Mouse (Mus musculus): ENCODE measurements at regions not wholly inside any gene's neighbourhood (a gene's known extent, or its start where the extent isn't known, plus 50 kb on each side); places are given as distances from the start of the nearest gene placed in this dataset.

DNA sequence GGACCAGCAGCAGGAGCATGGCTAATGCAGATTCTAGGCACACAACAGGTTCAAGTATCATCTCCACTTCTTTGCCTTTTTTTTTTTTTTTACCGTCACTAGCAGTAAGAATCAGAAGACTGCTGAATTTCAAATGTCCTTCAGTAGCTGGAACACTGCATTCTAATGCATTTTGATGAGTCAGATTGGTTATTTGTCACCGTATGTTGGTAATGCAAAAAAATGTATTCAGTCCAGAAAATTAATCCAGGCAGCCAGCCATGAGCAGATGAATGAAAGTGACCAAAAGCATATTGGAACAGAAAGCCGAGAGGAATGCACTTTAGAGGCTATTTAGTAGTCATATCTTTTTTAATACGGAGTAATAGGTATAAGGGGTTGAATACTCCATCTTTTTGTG is 322.4 kb upstream of the Pard3b start:
- no peak overlapping the region for H3K4me2 ChIP-seq (replicated peaks)
- ATAC-seq = no peak
- H3K4me3 ChIP-seq (replicated peaks) = no peak overlapping the region
- no peaks in the 10 kb centered on the region for H3K36me3 ChIP-seq
- H3K9ac ChIP-seq (replicated peaks) = no peak overlapping the region
- H3K27ac ChIP-seq = no peak overlapping the region
- no peaks in the 10 kb centered on the region for H3K4me1 ChIP-seq (replicated peaks)
- WGBS = 69% methylated on average over 4 of the region's 4 CpGs
- H3K9me3 ChIP-seq = no peaks in the 10 kb centered on the region
- H3K27me3 ChIP-seq = no peaks in the 10 kb centered on the region

DNA sequence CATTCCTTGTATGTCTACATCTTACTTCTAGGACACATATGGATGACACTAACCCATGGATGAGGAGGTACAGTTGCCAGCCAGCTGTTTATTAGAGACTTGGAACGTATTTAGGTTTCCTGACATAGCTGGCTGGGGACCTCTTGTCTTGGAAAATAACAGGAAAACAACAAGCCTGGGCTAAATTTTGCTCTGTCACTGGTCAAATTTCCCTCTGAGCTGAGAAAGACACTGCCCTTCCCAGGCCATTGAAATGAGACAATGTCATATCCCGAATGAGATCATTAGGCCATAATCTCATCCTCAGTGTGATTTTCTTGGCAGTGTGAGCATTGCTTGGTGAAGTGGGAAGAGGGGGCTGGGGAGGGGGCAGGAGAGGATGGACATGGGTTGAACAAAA is 321.9 kb upstream of the Pard3b start:
- Histone ChIP-seq H3K4me2 (replicated peaks) (no peak overlapping the region), H3K4me1 (replicated peaks) (no peaks in the 10 kb centered on the region), H3K9ac (replicated peaks) (no peak overlapping the region), H3K27ac (no peak overlapping the region), H3K9me3 (no peaks in the 10 kb centered on the region), H3K36me3 (no peaks in the 10 kb centered on the region), H3K27me3 (no peaks in the 10 kb centered on the region), H3K4me3 (replicated peaks) (no peak overlapping the region)
- ATAC-seq = no peak
- 75% methylated on average over 2 of the region's 2 CpGs for WGBS

GRCm38 (mm10) chr1:61318042-61318441 is 320.6 kb upstream of the Pard3b start:
- Histone ChIP-seq H3K27ac (no peak overlapping the region), H3K4me3 (replicated peaks) (no peak overlapping the region), H3K4me2 (replicated peaks) (no peak overlapping the region), H3K4me1 (replicated peaks) (no peaks in the 10 kb centered on the region), H3K9ac (replicated peaks) (no peak overlapping the region), H3K36me3 (no peaks in the 10 kb centered on the region), H3K27me3 (no peaks in the 10 kb centered on the region), H3K9me3 (no peaks in the 10 kb centered on the region)
- no peak for ATAC-seq
- WGBS = 89% methylated on average over 1 of the region's 1 CpGs

GRCm38 (mm10) chr1:61321513-61322145 is 317.0 kb upstream of the Pard3b start:
- no peak for ATAC-seq
- no peak overlapping the region for H3K4me3 ChIP-seq (replicated peaks)
- no peak overlapping the region for H3K9ac ChIP-seq (replicated peaks)
- H3K4me1 ChIP-seq (replicated peaks) = no peaks in the 10 kb centered on the region
- H3K36me3 ChIP-seq = no peaks in the 10 kb centered on the region
- 86% methylated on average over 6 of the region's 6 CpGs for WGBS
- H3K9me3 ChIP-seq = no peaks in the 10 kb centered on the region
- no peak overlapping the region for H3K27ac ChIP-seq
- no peaks in the 10 kb centered on the region for H3K27me3 ChIP-seq
- H3K4me2 ChIP-seq (replicated peaks) = no peak overlapping the region

- Histone ChIP-seq H3K27me3 (no peaks in the 10 kb centered on the region), H3K4me1 (replicated peaks) (no peaks in the 10 kb centered on the region), H3K4me3 (replicated peaks) (no peak overlapping the region), H3K9ac (replicated peaks) (no peak overlapping the region), H3K4me2 (replicated peaks) (no peak overlapping the region), H3K9me3 (no peaks in the 10 kb centered on the region), H3K36me3 (no peaks in the 10 kb centered on the region), H3K27ac (no peak overlapping the region)
- WGBS = 79% methylated on average over 2 of the region's 2 CpGs
- ATAC-seq = no peak
Measured at GRCm38 (mm10) chr1:61331456-61331855, 307.2 kb upstream of the Pard3b start.

- Histone ChIP-seq H3K27ac (no peak overlapping the region), H3K9me3 (no peaks in the 10 kb centered on the region), H3K4me3 (replicated peaks) (no peak overlapping the region), H3K36me3 (no peaks in the 10 kb centered on the region), H3K4me1 (replicated peaks) (no peaks in the 10 kb centered on the region), H3K9ac (replicated peaks) (no peak overlapping the region), H3K4me2 (replicated peaks) (no peak overlapping the region), H3K27me3 (no peaks in the 10 kb centered on the region)
- 13% methylated on average over 3 of the region's 3 CpGs for WGBS
- no peak for ATAC-seq
Measured at GRCm38 (mm10) chr1:61331906-61332305, 306.7 kb upstream of the Pard3b start.

GRCm38 (mm10) chr1:61336367-61336766 is 302.3 kb upstream of the Pard3b start:
- ATAC-seq = no peak
- Histone ChIP-seq H3K27me3 (no peaks in the 10 kb centered on the region), H3K27ac (no peak overlapping the region), H3K4me1 (replicated peaks) (no peaks in the 10 kb centered on the region), H3K9me3 (no peaks in the 10 kb centered on the region), H3K36me3 (no peaks in the 10 kb centered on the region), H3K4me3 (replicated peaks) (no peak overlapping the region), H3K4me2 (replicated peaks) (no peak overlapping the region), H3K9ac (replicated peaks) (no peak overlapping the region)
- 88% methylated on average over 2 of the region's 2 CpGs for WGBS

GRCm38 (mm10) chr1:61352921-61353320 is 285.7 kb upstream of the Pard3b start:
- no peaks in the 10 kb centered on the region for H3K27me3 ChIP-seq

GRCm38 (mm10) chr1:61353481-61353880 is 285.1 kb upstream of the Pard3b start:
- peaks cover 8% of the 10 kb centered on the region for H3K4me1 ChIP-seq (replicated peaks)
- 17% methylated on average over 3 of the region's 3 CpGs for WGBS
- no peaks in the 10 kb centered on the region for H3K27me3 ChIP-seq
- no peak overlapping the region for H3K9ac ChIP-seq (replicated peaks)
- H3K36me3 ChIP-seq = no peaks in the 10 kb centered on the region
- no peak overlapping the region for H3K4me3 ChIP-seq (replicated peaks)
- ATAC-seq = no peak
- H3K9me3 ChIP-seq = no peaks in the 10 kb centered on the region
- H3K27ac ChIP-seq = no peak overlapping the region
- H3K4me2 ChIP-seq (replicated peaks) = no peak overlapping the region

More at GRCm38 (mm10) chr1:61352921-61353320, 285.7 kb upstream of the Pard3b start:
- no peaks in the 10 kb centered on the region for H3K9me3 ChIP-seq
- no peak for ATAC-seq
- no peak overlapping the region for H3K9ac ChIP-seq (replicated peaks)
- H3K4me2 ChIP-seq (replicated peaks) = no peak overlapping the region
- 72% methylated on average over 1 of the region's 1 CpGs for WGBS
- H3K4me1 ChIP-seq (replicated peaks) = peaks cover 8% of the 10 kb centered on the region
- no peak overlapping the region for H3K27ac ChIP-seq
- H3K4me3 ChIP-seq (replicated peaks) = no peak overlapping the region
- no peaks in the 10 kb centered on the region for H3K36me3 ChIP-seq

DNA sequence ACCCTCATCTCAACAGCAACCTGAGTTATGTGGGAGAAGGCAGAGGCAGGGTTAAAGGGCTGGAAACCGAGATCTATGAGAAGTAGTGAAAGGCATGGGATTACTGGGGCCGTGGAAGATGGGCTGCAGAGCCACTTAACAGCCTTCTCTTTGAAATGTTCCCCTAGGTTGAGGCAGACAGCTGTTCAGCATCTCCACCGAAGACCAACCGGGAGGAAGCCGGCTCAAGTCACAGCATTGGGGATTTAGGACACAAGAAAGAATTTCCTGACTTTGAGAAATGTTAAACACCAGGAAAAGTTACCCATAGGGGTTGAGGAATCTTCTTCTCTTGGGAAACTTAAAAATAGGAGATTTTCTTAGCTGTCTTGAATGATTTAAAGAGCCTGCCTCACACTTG is 283.4 kb upstream of the Pard3b start:
- H3K36me3 ChIP-seq = no peaks in the 10 kb centered on the region
- H3K9me3 ChIP-seq = no peaks in the 10 kb centered on the region
- H3K9ac ChIP-seq (replicated peaks) = no peak overlapping the region
- H3K4me1 ChIP-seq (replicated peaks) = peaks cover 13% of the 10 kb centered on the region
- WGBS = 64% methylated on average over 5 of the region's 5 CpGs
- H3K27ac ChIP-seq = no peak overlapping the region
- no peak for ATAC-seq
- H3K4me2 ChIP-seq (replicated peaks) = no peak overlapping the region
- no peaks in the 10 kb centered on the region for H3K27me3 ChIP-seq
- no peak overlapping the region for H3K4me3 ChIP-seq (replicated peaks)

DNA sequence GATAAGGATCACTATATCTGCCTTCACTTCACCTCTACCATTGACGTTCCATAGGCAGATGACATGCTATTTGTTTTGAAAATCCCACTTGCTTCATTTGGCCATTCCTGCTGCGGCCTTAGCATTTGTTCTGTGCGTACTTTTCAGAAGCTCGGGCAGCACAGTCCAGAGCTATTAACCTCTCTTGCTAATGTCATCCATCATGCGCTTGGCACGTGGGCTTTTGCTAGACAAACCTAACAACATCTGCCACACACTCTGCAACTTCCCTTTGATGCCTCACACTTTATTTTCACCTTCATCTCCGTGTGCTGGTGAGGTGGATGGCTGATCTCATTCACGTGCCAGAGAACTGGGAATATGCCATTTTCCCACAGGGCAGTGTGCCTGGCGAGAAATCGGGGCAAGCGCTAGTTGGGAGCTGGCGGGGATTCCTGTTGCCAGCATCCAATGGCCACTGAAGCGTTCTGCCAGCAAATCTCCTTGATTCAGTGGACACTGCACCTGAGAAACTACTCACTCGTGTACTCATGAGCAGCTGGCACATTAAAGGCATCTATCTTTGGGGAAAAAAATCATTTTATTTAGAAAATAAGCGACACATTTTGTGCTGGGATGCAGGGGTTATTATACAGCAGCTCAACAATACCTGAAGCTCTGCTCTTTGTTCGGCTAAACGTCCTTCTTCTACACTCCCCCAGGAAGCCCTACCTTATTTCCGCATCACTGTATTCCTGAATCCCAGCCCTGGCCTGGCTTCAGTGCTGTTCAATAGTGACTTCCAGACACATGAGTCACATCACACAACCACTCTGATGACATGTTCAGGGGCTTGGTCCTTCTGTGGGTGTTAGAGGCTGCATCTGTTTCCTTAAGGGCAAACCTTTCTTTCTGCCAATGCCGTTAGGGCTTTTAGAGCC is 279.4 kb upstream of the Pard3b start:
- no peak overlapping the region for H3K9ac ChIP-seq (replicated peaks)
- H3K36me3 ChIP-seq = no peaks in the 10 kb centered on the region
- H3K4me3 ChIP-seq (replicated peaks) = no peak overlapping the region
- H3K9me3 ChIP-seq = no peaks in the 10 kb centered on the region
- no peak for ATAC-seq
- H3K4me2 ChIP-seq (replicated peaks) = no peak overlapping the region
- 78% methylated on average over 19 of the region's 19 CpGs for WGBS
- no peak overlapping the region for H3K27ac ChIP-seq
- H3K27me3 ChIP-seq = no peaks in the 10 kb centered on the region
- H3K4me1 ChIP-seq (replicated peaks) = 0 out of 2 replicates have a peak, but pooled peaks cover 6% of the 10 kb centered on the region

GRCm38 (mm10) chr1:61372581-61372980 is 266.0 kb upstream of the Pard3b start:
- Histone ChIP-seq H3K9me3 (peaks cover 3% of the 10 kb centered on the region; the same call in 1 of the 2 replicates), H3K9ac (replicated peaks) (no peak overlapping the region), H3K36me3 (no peaks in the 10 kb centered on the region), H3K27ac (no peak overlapping the region), H3K4me2 (replicated peaks) (no peak overlapping the region), H3K4me1 (replicated peaks) (peaks cover 7% of the 10 kb centered on the region; the same call in 1 of the 2 replicates), H3K27me3 (peaks cover 3% of the 10 kb centered on the region; the same call in 1 of the 2 replicates), H3K4me3 (replicated peaks) (no peak overlapping the region)
- no peak for ATAC-seq
- 83% methylated on average over 4 of the region's 4 CpGs for whole genome bisulfite sequencing
